Mouse (Mus musculus) adrenal gland, postnatal 10 days (tissue): ENCODE results near the gene C1rl. TPM values are rescaled to one million over a fixed set of nuclear protein-coding genes. Genes with fewer than 3 reads are reported as not detected.
"Not testable (repeated sequence)": the region's sequence is repeated elsewhere in the genome, so short reads cannot be mapped to it uniquely, and the experiment has no call there.

Experiments
- DNase-seq: peaks from one replicate; pipeline ENCODE4 v3.0.0; 2021; ENCODE audit warnings: mixed read lengths
- total RNA-seq, 2 experiments: library from RNA; stranded (reverse); gene quantifications; 2 replicates each; pipeline ENCODE4 v1.2.3; 2021

C1rl gene
- total RNA-seq, 2 experiments from 2014 or later: 16.0 to 21.7 TPM

DNA sequence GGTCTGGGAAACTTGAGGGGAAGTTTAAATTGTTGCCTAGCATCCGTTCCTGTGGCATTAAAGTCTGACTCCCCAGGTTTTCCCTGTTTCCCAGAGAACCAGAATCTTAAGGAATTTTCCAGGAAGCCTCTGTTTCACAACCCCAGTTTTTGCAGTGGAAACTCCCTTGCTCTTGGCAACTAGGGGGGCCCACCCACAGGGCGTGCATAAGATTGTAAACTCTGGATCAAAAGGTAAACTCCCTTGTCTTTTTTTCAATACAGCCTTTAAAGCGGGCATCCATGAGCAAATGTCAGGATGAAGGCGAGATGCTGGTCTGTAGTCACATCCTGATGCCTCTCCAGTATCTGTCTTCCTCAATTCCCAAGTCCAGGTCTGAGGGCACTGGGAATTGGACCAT lies 8.6 kb downstream of the C1rl start:
- DNase-seq: peak; percentile 19

- DNase-seq: peak; percentile 57
These were observed 9.1 kb downstream of the C1rl start for GRCm38 (mm10) chr6:124502021-124502420.

DNA sequence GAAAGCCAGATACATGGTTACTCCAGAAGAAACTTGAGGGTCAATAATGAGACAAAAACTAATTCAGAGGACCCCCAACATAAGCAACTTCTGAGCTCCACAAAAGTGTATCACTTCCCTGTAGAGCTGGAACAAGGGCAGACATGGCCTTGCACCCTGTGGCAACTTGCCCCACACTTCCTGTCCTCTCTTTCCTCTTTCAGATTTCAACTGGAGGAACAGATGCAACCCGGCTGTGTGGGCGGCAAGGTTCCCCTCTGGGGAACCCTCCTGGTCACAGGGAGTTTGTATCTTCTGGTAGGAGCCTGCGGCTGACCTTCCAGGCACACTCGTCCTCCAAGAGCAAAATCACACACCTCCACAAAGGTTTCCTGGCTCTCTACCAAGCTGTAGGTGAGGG lies 12.1 kb downstream of the C1rl start:
- DNase-seq: no peak

- DNase-seq: no peak
These were observed 14.1 kb downstream of the C1rl start for GRCm38 (mm10) chr6:124506991-124507390.

DNA sequence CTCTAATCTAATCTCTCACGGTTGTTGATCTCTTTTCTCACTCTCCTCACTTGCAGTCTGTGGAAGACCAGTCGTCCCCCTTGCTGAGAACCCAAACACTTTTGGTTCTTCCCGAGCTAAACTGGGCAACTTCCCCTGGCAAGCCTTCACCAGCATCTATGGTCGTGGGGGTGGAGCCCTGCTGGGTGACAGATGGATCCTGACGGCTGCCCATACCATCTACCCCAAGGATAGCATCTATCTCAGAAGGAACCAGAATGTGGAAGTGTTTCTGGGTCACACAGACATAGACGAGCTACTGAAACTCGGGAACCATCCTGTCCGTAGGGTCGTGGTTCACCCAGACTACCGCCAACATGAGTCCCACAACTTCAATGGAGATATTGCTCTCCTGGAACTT lies 15.4 kb downstream of the C1rl start:
- DNase-seq: no peak

DNA sequence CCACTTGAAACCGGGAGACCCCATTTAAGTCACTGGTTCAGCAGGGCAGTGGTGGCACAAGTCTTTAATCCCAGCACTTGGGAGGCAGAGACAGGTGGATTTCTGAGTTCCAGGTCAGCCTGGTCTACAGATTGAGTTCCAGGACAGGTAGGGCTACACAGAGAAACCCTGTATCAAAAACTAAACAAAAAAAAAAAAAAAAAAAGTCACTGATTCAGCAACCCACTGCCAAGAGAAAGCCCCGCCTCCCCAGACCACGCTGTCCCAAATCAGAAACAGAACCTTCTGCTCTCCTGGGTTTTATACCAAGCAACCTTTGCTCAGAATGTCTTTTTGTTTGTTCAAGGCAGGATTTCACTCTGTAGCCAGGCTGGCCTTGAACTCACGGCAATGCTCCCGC lies 16.3 kb downstream of the C1rl start:
- DNase-seq: not testable (repeated sequence)

DNA sequence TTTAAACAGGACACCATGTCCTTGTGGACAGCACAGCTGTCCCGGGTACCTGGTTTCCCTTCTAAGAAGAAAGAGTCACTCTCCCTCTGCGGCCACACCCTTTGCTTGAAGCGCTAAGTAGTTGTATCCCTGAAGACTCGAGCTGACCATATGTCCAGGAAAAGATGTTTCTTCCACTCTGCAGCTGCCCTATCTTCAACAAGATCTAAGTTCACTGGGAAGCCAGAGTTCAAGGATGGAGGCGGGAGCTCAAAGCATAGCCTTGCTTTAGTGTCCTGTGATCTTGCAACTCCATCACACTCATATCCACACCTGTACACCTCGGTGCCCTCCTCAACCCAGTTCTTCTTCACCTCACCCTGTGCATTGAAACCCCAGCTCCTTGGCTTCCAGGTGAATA lies 19.0 kb downstream of the C1rl start:
- no peak for DNase-seq

DNA sequence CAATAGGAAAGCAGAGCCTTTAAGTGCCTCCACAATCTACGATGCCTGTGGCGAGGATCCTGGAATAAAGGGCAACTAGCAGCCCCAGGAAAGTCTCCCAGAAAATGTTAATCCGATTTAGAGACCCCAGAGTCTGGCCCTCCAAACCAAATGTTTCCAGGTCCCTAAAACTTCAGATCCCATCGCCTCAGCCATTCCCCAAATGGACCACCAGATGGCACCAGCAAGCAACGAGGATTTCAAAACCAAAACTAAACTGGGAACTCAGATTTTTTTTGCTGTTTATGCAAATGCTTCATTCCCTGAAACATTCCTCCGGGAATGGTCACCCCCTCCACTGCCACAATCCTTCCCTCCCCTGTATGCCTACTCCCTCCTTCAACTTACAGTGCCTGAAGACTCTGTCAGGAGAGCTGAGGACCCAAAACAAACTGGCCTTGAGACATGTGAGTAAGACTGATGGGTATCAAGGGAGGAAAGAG lies 19.5 kb downstream of the C1rl start, which contains the start of gene C1ra:
C1ra (plus strand) TSS at position 51 of the 482 bp plus-strand sequence.
- peak; percentile 76 for DNase-seq

DNA sequence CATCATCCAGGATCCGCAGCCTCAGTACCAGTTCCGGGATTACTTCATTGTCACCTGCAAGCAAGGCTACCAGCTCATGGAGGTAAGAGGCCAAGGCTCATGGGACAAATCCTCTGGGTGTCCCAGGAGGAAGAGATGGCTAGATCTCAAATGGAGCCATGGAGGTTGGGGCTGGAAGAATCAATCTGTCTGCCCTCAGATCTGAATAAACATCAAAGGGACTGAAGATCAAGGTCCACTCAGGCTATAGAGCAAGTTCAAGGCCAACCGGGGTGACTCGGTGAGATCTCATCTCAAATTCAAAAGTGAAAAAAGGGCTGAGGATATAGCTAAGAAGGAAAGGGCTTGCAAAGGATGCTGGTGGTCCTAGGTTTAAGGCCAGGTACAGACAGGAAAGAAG lies 24.8 kb downstream of the C1rl start:
- not testable (repeated sequence) for DNase-seq

- DNase-seq: peak; percentile 46
These were observed 29.2 kb downstream of the C1rl start for GRCm38 (mm10) chr6:124522082-124522481.

DNA sequence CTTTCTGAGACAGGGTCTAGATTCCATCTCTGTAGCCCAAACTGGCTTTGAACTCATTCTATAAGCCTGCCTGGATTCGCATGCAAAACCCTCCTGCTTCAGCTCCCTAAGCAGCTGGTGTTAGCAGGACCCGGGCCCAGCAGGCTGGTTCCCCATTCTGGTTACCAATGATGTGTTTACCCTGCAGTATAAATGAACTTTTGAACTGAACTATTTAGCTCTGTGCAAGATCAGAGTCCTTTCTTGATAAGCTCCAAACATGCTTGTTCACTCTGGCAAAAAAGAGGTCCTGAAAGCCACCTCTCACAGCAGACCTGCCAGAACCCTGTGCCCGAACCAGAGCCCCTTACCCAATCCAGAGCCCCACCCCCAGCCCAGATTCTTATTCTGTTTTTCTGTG lies 35.0 kb downstream of the C1rl start:
- DNase-seq: no peak

GRCm38 (mm10) chr6:124531077-124531476 lies 38.2 kb downstream of the C1rl start:
- no peak for DNase-seq

DNA sequence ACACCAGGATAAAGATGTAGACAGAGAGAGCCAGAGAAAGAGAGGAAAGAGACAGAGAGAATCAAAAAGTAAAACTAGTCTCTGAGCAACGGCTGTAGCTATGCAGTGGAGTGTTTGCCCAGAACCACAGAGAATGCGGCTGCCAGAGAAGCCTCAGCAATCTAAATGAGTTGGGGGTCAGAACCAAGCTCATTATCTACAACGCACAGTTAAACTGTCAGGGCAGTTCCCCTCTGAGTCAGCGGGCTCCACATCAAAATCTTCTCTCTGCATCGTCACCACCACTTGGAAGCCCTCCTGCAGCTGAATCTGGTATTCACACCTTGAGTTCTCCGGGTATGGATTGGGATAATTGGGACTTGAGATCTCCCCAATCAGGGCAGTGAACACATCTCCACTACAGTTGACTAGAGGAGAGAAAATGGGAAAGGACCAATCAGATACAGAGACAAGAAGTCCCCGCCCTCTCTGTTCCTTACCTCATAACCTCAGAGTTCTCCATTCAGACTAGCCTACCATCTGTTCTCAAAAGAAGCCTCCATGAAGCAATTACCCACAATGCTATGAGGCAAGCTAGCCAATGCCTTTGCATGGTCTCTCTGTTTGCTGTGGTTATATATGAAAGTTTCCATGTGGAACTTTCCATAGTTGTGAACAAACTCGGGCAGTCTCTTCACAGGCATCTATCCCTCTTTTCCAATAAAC lies 43.4 kb downstream of the C1rl start:
- not testable (repeated sequence) for DNase-seq

GRCm38 (mm10) chr6:124541176-124541575 lies 48.3 kb downstream of the C1rl start:
- not testable (repeated sequence) for DNase-seq

DNA sequence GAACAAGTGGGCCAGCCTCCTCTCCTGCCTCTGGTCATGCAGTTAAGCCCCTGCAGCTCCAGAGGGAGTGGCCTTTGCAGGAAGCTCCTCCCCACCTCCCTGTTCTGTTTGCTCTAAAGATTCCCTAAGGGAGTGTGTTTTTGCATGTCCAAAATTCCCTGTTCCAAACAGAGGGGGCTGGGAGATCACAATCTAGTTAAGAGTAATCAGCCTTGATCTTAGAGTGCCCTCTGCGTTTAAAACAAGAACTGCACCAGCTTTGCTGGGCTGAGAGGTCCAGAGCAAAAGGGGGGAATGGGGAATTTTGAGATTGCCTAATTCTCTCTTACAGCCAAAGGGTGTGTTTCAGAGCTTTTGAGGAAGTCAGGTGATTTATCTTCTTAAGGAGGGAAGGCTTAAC lies 49.4 kb downstream of the C1rl start, which contains the start of gene C1s1:
C1s1 (minus strand) TSS at position 76 of the 400 bp plus-strand sequence.
- peak; percentile 76 for DNase-seq

- peak; percentile 43 for DNase-seq
These were observed 51.6 kb downstream of the C1rl start for GRCm38 (mm10) chr6:124544466-124544865.

DNA sequence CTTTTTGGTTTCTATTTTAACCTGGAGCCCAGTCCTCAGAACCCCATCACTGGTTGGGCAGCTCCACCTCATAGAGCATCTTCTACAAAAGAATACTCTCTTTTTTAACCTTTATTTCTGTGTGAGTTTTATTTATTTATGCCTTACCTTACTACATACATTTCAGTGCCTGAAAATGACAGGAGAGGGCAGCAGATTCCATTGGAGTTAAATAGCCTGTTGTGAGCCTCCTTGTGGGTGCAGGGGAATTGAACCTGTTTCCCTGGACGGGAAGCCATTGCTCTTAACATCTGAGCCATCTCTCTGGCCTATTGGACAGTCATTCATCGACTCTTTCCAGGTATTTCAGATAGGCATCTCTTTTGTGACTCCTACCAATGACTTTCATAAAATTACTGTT lies 52.5 kb downstream of the C1rl start:
- no peak for DNase-seq

GRCm38 (mm10) chr6:124547979-124548378 lies 55.1 kb downstream of the C1rl start:
- DNase-seq: not testable (repeated sequence)

DNA sequence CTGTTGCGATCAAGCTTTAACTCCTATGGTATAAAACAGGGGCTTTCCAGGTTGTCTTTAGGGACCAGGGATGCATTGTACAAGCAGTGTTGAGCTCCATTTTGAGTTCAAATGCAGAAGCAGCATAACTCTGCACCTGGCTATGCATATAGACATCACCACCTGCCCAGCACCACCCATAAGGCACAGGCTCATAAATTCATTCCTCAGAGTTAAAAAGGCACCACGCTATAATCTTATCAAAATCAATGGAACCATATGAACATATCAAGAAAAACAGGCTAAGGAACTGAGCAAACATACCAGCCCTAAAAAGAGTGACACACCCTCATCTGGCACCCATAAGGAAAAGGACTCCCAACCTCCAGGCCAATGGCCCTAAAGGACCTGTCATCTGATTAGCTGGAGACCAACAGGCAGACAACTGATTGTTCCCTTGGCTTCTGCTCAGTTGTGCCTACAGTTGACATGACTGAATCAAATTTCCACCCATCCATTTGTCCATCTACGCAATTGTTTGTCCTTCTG lies 56.2 kb downstream of the C1rl start:
- DNase-seq: no peak

DNA sequence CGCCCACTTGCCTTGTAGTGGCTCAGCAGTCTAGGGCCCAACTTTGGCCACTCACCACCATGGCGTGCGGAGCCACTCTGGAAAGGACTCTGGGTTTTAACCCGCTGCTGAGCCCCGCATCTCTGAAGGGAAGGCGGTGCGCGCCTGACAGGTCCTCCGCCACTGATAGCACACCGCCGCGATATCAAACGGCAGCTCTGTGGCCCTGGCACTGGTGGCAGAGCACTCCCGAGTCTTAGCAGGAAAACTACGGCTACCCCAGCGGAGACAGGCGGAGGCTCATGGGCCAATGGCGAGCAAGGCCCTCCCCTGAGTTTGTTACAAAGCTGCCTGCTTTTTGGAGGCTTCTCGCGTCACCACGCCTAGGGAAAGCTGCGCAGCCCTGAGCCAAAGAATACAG lies 59.9 kb downstream of the C1rl start:
- no peak for DNase-seq

GRCm38 (mm10) chr6:124555956-124556355 lies 63.0 kb downstream of the C1rl start:
- not testable (repeated sequence) for DNase-seq
